In the genomic region with DNA sequence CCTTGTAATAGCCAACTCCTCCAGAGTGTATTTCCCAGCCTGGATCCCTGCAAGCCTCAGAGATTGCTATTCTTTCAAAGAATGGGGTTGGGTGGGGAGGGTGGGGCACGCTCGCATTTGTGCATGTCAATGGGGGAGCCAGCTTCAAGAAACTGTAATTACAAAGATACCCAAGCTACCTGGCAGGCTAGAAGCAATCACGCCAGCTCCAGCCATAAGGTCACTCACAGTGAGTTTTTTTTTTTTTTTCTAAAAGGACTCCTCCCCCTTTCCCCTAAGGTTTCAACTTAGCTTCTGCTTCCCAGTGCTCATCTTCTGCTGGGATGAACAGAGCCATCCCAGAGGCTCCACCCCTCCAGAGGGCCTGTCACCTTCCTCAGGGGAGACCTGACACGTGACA, we compare ENCODE assay signal across 19 mouse cellular contexts.
DNase-seq lines count a peak whose midpoint lies in the region; ATAC-seq and TF ChIP-seq lines count a peak whose summit lies in the region.
"Had no signal": no experiment of that assay in that cellular context is flagged by ENCODE, and none has a peak within 500 bp of the region (broad histone marks: within the 10 kb centered on the region; RNA-seq: fewer than 3 reads in every experiment).

No protein-coding gene starts in this region.

- WGBS in heart, embryonic 14.5 days = 62% methylated on average over 4 of the region's 4 CpGs
- WGBS in heart, embryonic 11.5 days (ENCODE audit: insufficient replicate concordance) = 64% methylated on average over 4 of the region's 4 CpGs
- WGBS in stomach, embryonic 16.5 days = 53% methylated on average over 4 of the region's 4 CpGs
- 47% methylated on average over 4 of the region's 4 CpGs for WGBS in stomach, postnatal 0 days

- peaks cover 7 to 16% of the 10 kb centered on the region in 2 experiments for H3K4me1 ChIP-seq in heart, embryonic 14.5 days (ENCODE audit: control insufficient read depth in 2 of 2, insufficient read depth in 2 of 2, low read length in 2 of 2)
- H3K4me1 ChIP-seq in heart, embryonic 11.5 days (ENCODE audit: control insufficient read depth, insufficient read depth, low read length) = no peaks in the 10 kb centered on the region
- H3K4me1 ChIP-seq in stomach, embryonic 16.5 days (ENCODE audit: control insufficient read depth, insufficient read depth, low read length) = no peaks in the 10 kb centered on the region; the same call in 1 of the 2 replicates
- no peaks in the 10 kb centered on the region for H3K4me1 ChIP-seq in stomach, postnatal 0 days (replicated peaks; ENCODE audit: control insufficient read depth, insufficient read depth)
- H3K4me1 ChIP-seq: embryonic facial prominence, embryonic 12.5 days had no signal

- 0 out of 4 replicates have a peak overlapping the region, but pooled peaks of 1 of the 2 experiments have one; percentile 27 for H3K27ac ChIP-seq in heart, embryonic 14.5 days (replicated peaks in 1 of 2; ENCODE audit: control insufficient read depth in 1 of 2, insufficient read depth in 1 of 2, low read depth in 2 of 2, low read length in 2 of 2)
- H3K27ac ChIP-seq in heart, embryonic 11.5 days (ENCODE audit: low read depth, low read length) = no peak overlapping the region
- no peak overlapping the region for H3K27ac ChIP-seq in stomach, embryonic 16.5 days (ENCODE audit: low read length)
- no peak overlapping the region for H3K27ac ChIP-seq in stomach, postnatal 0 days (replicated peaks)
- H3K27ac ChIP-seq: embryonic facial prominence, embryonic 12.5 days; heart, embryonic 10.5 days; hindbrain, embryonic 15.5 days had no signal

- ATAC-seq in heart, embryonic 14.5 days (ENCODE audit: insufficient number of reproducible peaks, insufficient read depth, low FRiP score, low read depth) = no peak
- ATAC-seq in heart, embryonic 11.5 days (replicated peaks; ENCODE audit: insufficient number of reproducible peaks, low FRiP score, low TSS enrichment) = no peak
- peak; percentile 15; the same call in 1 of the 2 replicates for ATAC-seq in stomach, embryonic 16.5 days (ENCODE audit: insufficient read depth, low FRiP score)
- no peak for ATAC-seq in stomach, postnatal 0 days (ENCODE audit: low FRiP score, low TSS enrichment)
- ATAC-seq: forebrain, embryonic 16.5 days; intestine, embryonic 16.5 days had no signal

- no peak for DNase-seq in stomach, postnatal 0 days (ENCODE audit: low spot score)
- DNase-seq in WW6 (ENCODE audit: low read depth, low spot score) = peak; percentile 24
- no peak for DNase-seq in adrenal gland, adult (ENCODE audit: inconsistent age in 2 of 2, low spot score in 1 of 2)
- DNase-seq: adrenal gland, postnatal 10 days; cerebellum, adult 11 months; cerebellum, adult 8-10 months; cerebellum, postnatal 14 days; embryo, embryonic 11 days; gastrocnemius, postnatal 14 days; kidney, adult 2 months had no signal

- H3K4me2 ChIP-seq in heart, embryonic 14.5 days (ENCODE audit: low read length) = peak overlapping the region; percentile 24
- H3K4me2 ChIP-seq in heart, embryonic 11.5 days = no peak overlapping the region
- no peak overlapping the region for H3K4me2 ChIP-seq in stomach, embryonic 16.5 days (ENCODE audit: low read depth, low read length)
- no peak overlapping the region for H3K4me2 ChIP-seq in stomach, postnatal 0 days (replicated peaks; ENCODE audit: low read depth)
- H3K4me2 ChIP-seq: embryonic facial prominence, embryonic 12.5 days; hindbrain, embryonic 15.5 days had no signal

- H3K36me3 ChIP-seq in heart, embryonic 14.5 days (ENCODE audit: control insufficient read depth, insufficient read depth, low read length) = no peaks in the 10 kb centered on the region
- no peaks in the 10 kb centered on the region for H3K36me3 ChIP-seq in heart, embryonic 11.5 days (ENCODE audit: control insufficient read depth, insufficient read depth, low read length)
- no peaks in the 10 kb centered on the region for H3K36me3 ChIP-seq in stomach, embryonic 16.5 days (ENCODE audit: control insufficient read depth, insufficient read depth, low read length)
- H3K36me3 ChIP-seq in stomach, postnatal 0 days (ENCODE audit: control insufficient read depth, insufficient read depth, low read length) = no peaks in the 10 kb centered on the region
- H3K36me3 ChIP-seq: embryonic facial prominence, embryonic 12.5 days; heart, embryonic 10.5 days; hindbrain, embryonic 15.5 days had no signal

- no peaks in the 10 kb centered on the region for H3K9me3 ChIP-seq in heart, embryonic 14.5 days (ENCODE audit: control insufficient read depth, low read length)
- no peaks in the 10 kb centered on the region for H3K9me3 ChIP-seq in heart, embryonic 11.5 days (replicated peaks; ENCODE audit: control insufficient read depth, low read length)
- H3K9me3 ChIP-seq in stomach, embryonic 16.5 days (replicated peaks; ENCODE audit: control insufficient read depth, low read length) = no peaks in the 10 kb centered on the region
- no peaks in the 10 kb centered on the region for H3K9me3 ChIP-seq in stomach, postnatal 0 days (ENCODE audit: control insufficient read depth, low read length)
- H3K9me3 ChIP-seq: embryonic facial prominence, embryonic 12.5 days; heart, embryonic 10.5 days; hindbrain, embryonic 15.5 days had no signal

- no peak overlapping the region for H3K4me3 ChIP-seq in heart, embryonic 14.5 days (ENCODE audit: control insufficient read depth in 1 of 2, insufficient read depth in 1 of 2, low read depth in 1 of 2, low read length in 2 of 2)
- no peak overlapping the region for H3K4me3 ChIP-seq in heart, embryonic 11.5 days (ENCODE audit: low read depth, low read length)
- no peak overlapping the region for H3K4me3 ChIP-seq in stomach, embryonic 16.5 days (replicated peaks; ENCODE audit: low read length)
- H3K4me3 ChIP-seq in stomach, postnatal 0 days (ENCODE audit: low read depth, low read length) = no peak overlapping the region
- H3K4me3 ChIP-seq: embryonic facial prominence, embryonic 12.5 days; heart, embryonic 10.5 days; hindbrain, embryonic 15.5 days had no signal

- no peak for TF ChIP-seq CTCF in stomach, postnatal 0 days (IDR thresholded peaks at IDR 0.05; ENCODE audit: low read depth)

- H3K27me3 ChIP-seq in heart, embryonic 14.5 days (ENCODE audit: control insufficient read depth, insufficient read depth, low read length) = peaks cover 7% of the 10 kb centered on the region
- H3K27me3 ChIP-seq in heart, embryonic 11.5 days (ENCODE audit: control insufficient read depth, insufficient read depth, low read length) = peaks cover 4% of the 10 kb centered on the region; the same call in 1 of the 2 replicates
- no peaks in the 10 kb centered on the region for H3K27me3 ChIP-seq in stomach, embryonic 16.5 days (ENCODE audit: control insufficient read depth, insufficient read depth, low read length)
- no peaks in the 10 kb centered on the region for H3K27me3 ChIP-seq in stomach, postnatal 0 days (ENCODE audit: control insufficient read depth, insufficient read depth, low read length)
- H3K27me3 ChIP-seq: CH12.LX; embryonic facial prominence, embryonic 12.5 days had no signal

- TF ChIP-seq EP300 in stomach, postnatal 0 days (optimal IDR thresholded peaks at IDR 0.05) = no peak

- no peak overlapping the region for H3K9ac ChIP-seq in heart, embryonic 14.5 days (ENCODE audit: low read length)
- H3K9ac ChIP-seq in heart, embryonic 11.5 days (ENCODE audit: low read depth, low read length) = no peak overlapping the region
- no peak overlapping the region for H3K9ac ChIP-seq in stomach, embryonic 16.5 days (ENCODE audit: low read length)
- H3K9ac ChIP-seq in stomach, postnatal 0 days (ENCODE audit: low read length) = no peak overlapping the region
- H3K9ac ChIP-seq: embryonic facial prominence, embryonic 12.5 days; hindbrain, embryonic 15.5 days had no signal
